Mouse (Mus musculus): ENCODE results near the gene Fut8.
A peak's percentile ranks its signal among the peaks of the same experiment; 100 is the strongest.
"Not testable (repeated sequence)": the region's sequence is repeated elsewhere in the genome, so short reads cannot be mapped to it uniquely, and the experiment has no call there.

Gene Fut8

GRCm38 (mm10) chr12:77223595-77223994 is 14.3 kb upstream of the Fut8 start:
- DNase-seq, result no peak

- DNase-seq, result no peak
Observed at GRCm38 (mm10) chr12:77224121-77224520, 13.8 kb upstream of the Fut8 start.

GRCm38 (mm10) chr12:77224891-77225290 is 13.0 kb upstream of the Fut8 start:
- no peak for DNase-seq

DNA sequence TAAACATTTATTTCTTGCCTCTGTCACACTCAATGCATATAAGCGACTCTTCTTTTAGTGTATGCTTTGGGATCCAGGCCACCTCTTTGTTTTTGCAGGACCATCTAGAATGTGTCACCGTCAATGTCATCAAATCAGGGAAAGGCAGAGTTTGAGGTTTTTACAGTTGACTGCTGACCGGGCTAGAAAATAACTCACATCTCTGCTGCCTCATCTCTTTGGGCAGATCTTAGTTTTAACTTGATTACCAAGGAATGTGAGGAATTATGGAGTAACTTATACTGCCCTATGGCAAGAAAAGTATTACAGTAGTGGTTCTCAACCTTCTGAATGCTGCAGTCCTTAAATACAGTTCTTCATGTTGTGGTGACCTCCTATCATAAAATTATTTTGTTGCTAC is 12.2 kb upstream of the Fut8 start:
- DNase-seq, result no peak

- DNase-seq, result no peak
Observed at GRCm38 (mm10) chr12:77235958-77236357, 2.0 kb upstream of the Fut8 start.

DNA sequence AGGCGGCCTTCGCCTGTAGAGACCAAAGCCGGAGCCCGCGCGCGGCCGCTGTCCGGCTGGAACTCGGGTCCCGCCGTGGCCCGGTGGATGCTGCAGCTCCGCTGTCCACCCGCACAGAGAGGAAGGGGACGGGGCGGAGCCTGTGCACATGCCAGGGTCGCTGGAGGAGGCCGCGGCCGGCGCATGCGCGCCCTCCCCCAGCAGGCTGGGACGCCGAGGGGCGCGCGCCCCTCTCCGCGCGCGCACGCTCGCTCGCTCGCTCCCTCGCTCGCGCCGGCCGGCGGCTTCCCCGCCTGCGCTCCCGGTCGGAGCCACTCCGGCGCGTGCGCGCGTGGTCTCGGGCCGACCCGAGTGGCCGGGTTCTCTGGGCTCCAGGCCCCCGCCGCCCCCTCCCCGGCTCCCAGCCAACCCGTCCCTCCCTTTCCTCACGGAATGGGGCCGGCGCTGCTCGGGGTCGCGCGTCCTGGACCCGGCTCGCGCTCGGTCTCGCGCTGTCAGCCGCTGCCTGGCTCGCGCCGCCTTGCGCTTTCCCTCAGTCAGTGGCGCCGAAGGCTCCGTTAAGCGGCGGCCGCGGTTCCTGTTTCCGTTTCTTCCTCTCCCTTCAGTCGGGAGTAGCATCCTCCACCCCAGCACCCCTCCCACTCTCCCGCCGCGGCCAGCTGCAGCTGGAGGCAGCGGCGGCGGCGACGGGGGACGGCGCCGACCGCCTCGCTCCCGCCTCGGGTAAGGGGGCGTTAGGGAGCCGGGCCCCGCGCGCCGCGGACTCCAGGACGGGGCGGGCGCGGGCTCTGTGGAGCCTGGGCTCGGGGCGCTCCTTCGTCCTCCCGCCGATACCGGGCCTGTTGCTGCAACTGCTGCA is 835 bp downstream of the Fut8 start:
- DNase-seq, result peak; percentile 95 to 98

- no peak for DNase-seq
Observed at GRCm38 (mm10) chr12:77239390-77240061, 1.6 kb downstream of the Fut8 start.

GRCm38 (mm10) chr12:77240372-77240771 is 2.4 kb downstream of the Fut8 start:
- no peak for DNase-seq

- DNase-seq, result peak; percentile 34 to 35
Observed at GRCm38 (mm10) chr12:77240839-77241238, 2.9 kb downstream of the Fut8 start.

- DNase-seq, result peak in 1 of 2 experiments; percentile 8
Observed at GRCm38 (mm10) chr12:77262650-77263049, 24.7 kb downstream of the Fut8 start.

- DNase-seq, result no peak
Observed at GRCm38 (mm10) chr12:77263816-77264215, 25.9 kb downstream of the Fut8 start.

GRCm38 (mm10) chr12:77270694-77271093 is 32.8 kb downstream of the Fut8 start:
- no peak for DNase-seq

GRCm38 (mm10) chr12:77288507-77288906 is 50.6 kb downstream of the Fut8 start:
- no peak for DNase-seq

- DNase-seq, result no peak
Observed at GRCm38 (mm10) chr12:77291017-77291416, 53.1 kb downstream of the Fut8 start.

GRCm38 (mm10) chr12:77291864-77292263 is 53.9 kb downstream of the Fut8 start:
- DNase-seq, result not testable (repeated sequence)

DNA sequence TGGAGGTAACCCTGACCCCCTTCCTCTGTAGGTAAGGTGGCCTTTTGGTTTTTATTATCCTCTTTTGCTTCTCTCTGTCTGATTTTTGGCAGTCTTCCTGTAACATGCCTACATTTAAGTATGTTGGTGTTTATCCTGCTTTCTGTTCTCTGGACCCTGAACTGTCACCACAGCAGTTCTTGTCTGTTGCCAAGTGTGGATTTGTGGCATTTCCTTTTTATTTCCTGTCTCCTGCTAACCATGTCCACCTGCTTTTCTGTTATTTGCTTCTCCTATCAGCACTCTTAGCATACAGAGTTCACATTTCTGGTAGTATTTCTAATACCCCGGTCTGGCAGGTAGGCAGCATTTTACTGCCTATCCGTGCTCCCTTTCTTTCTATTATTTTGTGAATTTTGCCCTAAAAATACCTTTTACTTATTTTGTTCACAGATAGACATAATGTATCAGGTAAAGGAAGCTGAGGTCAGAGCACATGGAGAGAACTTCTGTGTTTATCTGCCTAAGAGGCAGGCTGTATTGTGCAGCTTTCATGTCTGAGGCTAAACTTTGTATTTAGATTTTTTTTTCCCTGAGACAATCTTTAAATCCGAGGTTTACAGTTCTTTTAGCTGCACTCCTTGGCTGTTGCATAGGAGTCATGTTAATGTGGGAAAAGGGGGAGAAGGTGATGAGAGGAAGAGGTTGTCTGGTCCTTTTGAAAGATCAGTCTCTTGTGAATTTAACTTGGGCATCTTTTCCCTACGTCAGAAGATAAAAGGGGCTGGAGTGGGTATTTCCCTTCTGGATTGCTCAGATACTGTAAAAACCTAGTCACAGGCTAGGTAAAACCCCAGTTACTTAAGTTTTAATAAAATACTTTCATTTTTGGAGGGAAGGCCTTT is 54.7 kb downstream of the Fut8 start:
- DNase-seq, result no peak

DNA sequence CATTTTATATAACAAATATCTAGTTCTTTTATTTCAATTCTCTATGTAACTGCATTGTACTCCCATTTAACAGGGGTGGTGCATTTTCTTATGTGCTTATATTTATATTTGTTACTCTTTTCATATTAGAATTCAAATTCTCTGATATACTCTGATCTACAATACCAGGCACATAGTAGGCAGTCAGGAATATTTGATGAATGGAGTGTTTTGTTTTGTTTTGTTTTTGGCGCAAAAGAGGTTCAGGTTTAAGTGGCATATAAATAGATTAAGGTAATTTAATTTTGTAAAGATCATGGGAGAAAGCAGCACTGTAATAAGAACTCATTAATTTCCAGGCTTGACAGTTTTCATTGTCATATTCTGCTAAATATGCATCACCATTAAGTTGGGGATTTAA is 58.2 kb downstream of the Fut8 start:
- no peak for DNase-seq

DNA sequence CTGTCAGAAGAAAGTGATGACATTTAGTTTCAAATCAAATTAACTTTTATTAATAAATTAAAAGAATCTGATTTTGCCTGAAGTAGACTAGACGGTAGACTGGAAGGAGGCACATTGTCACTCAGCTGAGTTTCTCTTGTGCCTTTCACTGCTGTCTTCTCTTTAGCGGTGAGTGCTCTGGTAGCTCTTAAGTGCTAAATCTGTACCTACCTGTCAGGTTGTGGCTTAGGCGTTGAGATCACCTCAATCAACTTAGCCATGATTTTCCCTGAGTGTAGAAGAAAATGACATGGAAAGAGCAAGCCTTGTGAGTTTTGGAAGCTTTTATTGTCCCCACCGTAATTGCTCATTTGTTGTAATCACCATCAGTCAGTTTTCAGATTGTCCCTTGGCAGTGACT is 59.2 kb downstream of the Fut8 start:
- DNase-seq, result no peak

DNA sequence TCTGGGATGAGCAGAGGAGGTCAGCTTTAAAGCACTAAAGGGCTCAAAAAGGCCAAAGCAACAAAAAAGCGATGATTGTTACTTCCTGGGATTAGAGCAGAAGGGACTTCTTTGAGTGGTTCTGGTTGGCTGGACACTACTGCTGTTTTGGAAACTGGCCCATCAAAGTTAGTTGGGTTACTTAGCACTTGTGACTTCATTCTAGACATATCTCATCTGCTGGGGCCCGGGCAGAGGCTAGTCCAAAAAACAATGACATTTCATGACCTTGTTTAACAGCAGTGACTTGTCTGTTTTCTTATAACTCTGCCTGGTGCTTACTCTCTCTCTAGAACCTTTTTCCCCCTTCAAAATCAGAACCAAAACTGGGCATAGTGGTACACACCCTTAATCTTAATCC is 59.9 kb downstream of the Fut8 start:
- DNase-seq, result peak in 1 of 2 experiments; percentile 3

GRCm38 (mm10) chr12:77302011-77302410 is 64.1 kb downstream of the Fut8 start:
- no peak for DNase-seq

DNA sequence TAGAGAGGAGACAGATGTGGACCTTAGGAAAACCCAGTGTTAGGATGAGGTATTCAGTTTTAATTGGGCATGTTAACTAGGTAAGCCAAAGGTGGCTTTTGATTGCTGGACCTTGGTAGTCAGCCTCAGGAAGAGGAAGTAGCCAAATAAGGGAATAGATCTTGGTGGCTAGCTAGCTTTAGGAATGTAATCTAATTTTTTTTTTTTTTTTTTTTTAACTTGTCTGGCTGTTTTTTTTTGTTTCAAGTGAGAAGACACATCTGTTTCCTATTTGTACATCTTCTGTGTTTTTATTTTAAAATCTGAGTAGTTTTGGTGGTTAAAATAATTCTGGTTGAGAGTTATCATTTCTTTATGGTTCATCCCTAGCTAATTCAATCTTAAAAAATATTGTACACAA is 65.4 kb downstream of the Fut8 start:
- DNase-seq, result no peak

DNA sequence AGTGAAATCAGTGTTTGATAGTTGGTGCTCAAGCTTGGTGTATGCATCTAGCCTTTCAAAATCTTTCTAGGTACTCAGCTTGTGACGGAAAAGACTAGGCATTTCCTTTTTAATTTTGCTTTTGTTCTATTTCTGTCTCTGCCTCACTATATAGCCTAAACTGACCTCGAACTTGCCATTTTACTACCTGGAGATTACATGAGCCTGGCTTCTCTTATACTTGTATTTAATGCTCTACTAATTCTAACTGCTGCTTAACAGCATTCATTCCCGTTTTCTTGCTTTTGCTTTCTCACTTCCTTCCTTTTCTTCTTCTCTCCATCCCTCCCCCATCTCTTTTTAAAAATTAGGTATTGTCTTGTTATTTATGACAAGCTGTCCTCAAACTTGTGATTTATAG is 67.6 kb downstream of the Fut8 start:
- no peak for DNase-seq

DNA sequence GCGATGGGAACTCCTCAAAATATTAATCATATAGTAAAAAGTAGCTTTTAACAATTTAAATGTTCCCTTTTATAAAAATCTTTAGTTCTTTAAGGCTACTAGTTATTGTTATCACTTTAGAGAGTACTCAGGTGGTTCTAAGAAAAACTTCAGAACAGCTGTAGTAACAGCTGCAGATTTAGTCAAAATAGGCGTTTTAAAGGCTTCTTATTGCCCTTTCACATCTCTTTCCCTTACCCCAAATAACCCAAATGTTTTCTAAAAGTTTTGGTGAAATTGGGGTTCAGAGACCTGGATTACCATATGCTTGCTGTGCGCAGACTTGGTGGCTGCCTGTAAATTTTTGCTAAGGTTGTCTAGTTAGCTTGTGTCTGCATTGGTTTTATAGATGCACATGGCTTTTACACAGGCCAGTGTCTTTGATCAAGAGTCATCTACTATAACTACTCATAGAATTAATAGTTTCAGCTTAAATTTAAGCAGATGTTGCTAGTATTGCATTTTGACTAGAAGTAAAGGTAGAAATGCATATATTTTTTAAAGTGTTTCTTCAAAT is 68.9 kb downstream of the Fut8 start:
- DNase-seq, result no peak
